Mouse (Mus musculus) adrenal gland, postnatal 14 days (tissue): ENCODE data around the gene Tspan18. TPM values are rescaled to one million over a fixed set of nuclear protein-coding genes. Genes with fewer than 3 reads are reported as not detected.

Experiments
- DNase-seq: peaks from one replicate; pipeline ENCODE4 v3.0.0; 2021; ENCODE audit warnings: mixed read lengths
- total RNA-seq: library from RNA; stranded (reverse); gene quantifications from 2 replicates; pipeline ENCODE4 v1.2.3, GENCODE M21; 2021

The Tspan18 gene
- total RNA-seq, 1 experiment from 2014 or later, result 76.9 TPM

DNA sequence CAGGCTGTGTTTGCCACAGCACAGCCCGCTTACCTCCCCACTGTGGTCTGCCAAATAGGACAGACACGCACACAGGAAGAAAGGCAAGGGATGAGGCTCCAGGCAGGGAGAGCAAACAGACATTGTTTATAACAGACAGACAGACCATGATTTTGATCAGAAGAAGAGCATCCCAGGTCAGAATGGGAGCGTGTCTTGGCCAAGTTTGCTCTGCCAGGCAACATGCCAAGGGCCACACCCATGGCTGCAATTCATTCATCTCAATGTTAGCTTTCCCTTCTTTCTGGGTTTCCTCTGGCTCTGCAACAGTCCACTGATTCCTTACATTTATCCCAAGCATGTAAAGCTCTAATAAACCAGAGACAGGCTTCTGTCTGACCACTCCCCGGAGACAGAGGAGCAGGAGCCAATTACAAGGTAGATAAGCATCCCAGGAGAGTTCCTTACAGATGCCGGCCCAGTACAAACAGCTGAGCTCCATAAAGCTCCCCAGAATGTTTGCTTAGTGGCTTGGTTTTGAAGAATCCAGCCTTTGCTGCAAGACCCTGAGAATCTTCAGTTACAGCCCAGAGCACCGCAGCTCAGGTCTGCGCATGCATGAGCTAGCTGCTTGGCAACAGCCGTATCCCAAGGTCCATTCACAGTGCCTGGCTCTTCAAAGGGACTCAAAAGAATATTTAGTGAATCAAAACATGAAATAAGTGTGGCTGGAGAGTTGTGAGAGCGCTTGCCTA is 5.2 kb upstream of the Tspan18 start:
- peak; percentile 50 for DNase-seq

DNA sequence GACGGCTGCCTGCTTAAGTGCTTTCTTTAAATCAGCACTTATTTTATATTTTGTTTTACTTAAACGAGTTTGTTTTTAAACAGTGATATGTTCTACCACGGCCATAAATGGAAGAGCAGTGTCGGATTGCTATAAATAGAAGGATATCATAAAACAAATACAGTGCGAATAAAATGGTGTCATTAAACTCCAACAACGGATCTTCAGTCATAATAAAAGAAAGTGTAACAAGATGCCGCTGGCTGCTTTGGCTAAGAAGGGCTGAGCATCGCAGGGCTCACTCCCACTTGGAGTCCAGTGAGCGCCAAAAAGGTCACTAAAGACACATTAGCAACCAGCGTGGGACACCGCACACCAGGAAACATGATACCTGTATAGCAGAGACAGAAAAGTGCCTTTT is 1.7 kb upstream of the Tspan18 start:
- DNase-seq, result no peak

DNA sequence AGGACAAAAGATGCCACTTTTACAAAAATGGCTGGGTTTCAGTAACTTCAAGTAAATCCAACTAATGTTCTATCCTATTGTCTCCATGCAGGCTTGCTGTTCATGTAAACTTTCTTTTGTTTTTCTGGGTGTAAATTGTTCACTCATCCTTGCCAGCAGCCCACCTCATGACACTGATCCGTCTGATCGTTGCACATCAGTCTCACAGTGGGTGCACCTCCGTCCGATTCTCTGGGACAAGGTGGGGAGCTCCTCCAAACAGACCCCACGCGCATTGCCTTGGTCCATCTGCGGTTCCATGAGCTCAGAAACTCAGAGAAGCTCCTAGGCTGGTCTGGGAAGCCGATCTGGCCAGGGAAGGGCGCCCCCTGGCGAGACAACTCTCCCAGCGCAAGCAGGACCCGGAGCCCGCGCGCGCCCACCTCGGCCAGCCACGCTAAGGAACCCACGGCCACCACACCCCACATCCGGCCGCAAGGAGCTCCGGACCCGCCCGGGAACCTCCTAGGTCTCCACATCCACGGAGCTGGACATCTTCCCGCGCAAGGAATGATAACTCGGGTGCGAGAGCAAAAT is 976 bp downstream of the Tspan18 start:
- peak; percentile 95 for DNase-seq

DNA sequence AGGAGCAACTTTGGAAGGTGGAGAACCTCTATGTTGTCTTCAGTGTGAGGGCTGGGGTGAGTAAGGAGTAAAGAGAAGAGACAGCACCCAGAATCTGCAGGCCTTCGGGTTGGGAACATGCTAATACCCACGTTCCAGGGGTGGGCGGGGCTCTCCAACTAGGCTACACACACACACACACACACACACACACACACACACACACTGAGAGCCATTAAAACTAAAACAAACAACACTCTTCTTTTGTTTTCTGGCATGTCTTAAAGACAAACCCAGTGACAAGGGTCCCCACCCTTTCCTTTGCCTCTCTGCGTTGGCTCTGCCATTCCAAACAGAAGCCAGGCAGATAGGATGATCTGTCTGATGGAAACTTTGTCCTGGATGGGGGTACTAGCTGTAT is 2.0 kb downstream of the Tspan18 start:
- DNase-seq, result no peak

DNA sequence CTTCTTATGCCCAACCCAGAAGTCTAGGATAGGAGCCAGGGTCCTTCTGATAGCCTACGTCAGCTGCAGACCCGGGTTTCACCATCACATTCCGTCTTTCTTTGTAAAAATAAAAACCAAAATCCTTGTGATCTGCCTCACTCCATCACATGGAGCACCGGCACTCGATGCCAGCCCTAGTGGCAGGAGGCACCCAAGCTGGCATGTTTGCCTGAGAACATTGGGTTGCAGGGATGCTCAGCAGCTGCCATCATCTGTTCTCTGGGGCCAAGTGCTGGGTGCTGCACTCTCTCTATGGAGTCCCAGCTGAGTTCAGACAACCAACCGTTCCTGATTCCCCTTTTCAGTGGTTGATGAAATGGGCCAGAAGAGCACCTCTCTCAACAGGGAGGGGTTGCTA is 3.2 kb downstream of the Tspan18 start:
- DNase-seq, result no peak

DNA sequence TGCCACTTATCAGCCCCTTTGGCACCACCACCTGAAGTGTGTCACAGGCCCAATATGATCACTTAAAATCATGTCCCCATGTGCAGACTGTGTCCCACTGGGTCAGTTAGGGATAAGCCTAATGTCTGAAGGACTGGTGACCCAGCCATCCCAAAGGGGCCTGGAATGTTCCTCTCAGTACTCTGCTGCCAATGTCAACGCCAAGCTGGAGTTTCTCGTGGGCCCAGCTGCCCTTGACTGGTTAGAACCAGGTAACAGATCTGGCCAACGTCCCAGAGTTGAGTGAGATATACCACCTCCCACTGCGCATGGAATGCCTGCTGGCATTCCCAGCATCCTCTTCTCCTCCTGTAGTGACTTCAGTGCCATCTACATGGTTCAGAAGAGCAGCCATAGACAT is 5.2 kb downstream of the Tspan18 start:
- DNase-seq, result peak; percentile 62

DNA sequence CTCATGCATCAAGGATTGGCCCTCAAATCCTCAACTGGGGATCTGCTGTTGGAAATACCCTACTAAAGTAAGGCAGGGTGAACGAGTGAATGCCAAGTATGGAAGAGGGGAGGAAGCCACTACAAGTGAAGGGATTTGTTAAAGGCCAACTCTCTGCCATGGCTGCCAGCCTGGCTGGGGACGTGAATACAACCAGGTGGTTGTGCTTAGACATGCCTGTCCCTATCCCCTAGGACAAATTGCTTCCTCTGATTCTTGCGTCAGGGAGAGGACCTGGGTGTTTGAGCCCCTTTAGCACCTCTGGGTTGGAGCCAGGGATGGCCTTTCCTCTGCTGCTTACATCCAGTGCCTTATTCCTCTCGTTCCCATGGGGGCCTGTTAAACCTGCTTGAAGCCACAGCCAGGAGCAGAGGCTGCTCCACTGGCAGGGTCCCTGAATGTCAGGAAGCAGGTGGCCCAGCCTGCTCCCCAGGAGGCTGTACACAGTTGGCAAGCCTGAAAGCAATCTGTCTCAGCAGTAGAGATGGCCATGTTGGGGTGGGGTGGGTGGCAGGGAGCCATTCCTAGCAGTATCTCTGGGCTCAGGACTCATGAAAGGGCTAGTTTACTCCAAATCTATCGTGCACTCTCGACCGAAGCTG is 6.3 kb downstream of the Tspan18 start:
- peak; percentile 62 for DNase-seq

DNA sequence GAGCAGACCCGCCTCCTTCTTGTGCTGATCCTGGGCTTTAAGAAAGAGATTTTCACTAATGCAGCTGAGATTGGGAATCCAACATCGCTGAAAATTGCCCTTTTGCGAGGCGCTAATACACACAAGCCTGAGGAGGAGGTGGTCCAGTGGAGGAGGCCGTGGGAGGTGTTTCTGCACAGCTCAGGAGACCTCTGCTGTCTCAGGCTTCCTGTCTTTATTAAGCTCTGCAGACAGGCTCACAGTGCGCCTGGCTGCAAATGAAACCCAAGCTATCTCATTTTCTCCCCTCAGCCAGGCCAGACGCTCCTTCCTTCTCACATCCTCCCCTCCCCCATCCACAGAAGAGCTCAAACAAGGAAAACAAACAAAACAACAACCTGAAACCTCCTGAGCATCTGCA is 9.6 kb downstream of the Tspan18 start:
- DNase-seq, result no peak

DNA sequence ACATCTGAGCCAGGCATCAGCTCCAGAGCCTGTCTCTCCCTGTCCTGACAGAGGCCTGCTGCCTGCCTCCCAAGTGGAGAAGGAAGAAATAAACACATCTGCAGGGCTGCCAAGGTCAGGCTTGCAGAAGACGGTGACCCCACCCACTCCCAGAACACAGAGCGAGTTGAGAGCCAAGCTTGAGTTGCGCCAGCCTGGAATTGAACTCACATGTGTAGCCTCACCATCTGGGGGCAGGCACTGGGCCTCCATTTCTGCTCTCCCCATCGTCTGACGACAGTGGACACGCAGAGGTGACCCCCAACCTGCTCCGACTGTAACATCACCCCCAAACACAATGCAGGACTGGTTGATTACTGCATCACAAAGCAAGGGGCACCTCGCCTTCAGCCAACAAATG is 12.4 kb downstream of the Tspan18 start:
- peak; percentile 72 for DNase-seq

DNA sequence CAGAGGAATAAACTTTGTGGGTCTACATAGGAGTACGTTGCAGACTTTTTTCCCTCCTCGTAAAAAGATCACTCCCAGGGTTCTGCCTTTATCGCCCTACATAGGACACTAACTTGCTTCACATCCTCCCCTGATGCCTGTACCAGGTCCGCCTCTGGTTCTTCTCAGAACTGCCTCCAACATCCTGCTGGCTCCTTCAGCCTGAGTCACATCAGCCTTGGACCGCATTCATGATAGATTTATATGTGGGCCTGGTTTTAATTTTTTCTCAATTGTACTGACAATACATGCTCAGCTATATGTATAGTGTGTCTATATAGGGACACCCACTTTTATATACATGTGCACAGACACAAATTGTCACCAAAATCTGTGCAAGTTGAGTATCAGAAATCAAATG is 14.0 kb downstream of the Tspan18 start:
- DNase-seq, result peak; percentile 50

DNA sequence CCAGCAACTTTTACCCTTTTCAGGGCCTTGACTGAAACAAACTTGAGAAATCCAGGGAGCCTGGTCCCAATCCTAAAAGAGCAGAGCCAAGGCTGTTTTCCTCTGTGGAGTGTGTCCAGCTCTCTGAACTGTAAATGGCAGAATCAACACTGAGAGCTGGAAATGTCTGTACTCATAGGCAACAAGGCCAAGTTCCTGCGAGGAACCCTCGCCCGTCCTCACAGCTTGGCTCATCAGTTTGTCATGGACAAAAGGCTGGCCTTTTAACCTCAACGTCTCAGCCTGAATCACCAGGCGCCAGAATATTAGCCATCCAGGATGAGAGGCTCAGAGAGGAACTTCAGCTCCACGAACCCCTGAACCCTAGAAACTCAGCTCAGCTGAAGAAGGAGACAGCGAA is 14.7 kb downstream of the Tspan18 start:
- DNase-seq, result peak; percentile 63

DNA sequence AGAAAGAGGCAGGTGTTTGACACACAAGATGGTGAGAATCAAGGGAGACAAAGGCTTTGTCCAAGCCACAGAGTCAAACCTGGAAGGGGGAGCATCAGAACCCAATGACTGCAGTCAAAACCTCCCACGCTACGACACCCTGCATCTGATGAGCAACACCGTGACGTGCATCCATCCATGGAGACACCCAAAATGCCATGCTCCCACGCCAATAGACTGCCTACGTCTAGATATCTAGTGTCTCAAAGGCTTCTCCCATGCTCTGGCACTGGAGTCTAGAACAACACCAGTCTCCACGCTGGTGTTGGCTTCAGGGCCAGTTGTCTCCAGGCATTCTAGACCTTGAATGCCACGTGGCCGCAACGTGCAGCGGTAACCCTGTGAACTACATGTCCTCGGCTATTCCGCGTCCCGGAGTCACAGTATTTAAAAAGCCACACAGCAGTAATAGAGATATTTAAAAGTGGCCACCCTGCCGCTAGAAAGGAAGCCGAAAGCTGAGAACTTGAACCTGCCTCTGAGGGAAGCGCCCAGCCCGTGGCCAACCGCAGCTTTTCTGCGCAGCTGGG is 15.4 kb downstream of the Tspan18 start:
- DNase-seq, result peak; percentile 58

DNA sequence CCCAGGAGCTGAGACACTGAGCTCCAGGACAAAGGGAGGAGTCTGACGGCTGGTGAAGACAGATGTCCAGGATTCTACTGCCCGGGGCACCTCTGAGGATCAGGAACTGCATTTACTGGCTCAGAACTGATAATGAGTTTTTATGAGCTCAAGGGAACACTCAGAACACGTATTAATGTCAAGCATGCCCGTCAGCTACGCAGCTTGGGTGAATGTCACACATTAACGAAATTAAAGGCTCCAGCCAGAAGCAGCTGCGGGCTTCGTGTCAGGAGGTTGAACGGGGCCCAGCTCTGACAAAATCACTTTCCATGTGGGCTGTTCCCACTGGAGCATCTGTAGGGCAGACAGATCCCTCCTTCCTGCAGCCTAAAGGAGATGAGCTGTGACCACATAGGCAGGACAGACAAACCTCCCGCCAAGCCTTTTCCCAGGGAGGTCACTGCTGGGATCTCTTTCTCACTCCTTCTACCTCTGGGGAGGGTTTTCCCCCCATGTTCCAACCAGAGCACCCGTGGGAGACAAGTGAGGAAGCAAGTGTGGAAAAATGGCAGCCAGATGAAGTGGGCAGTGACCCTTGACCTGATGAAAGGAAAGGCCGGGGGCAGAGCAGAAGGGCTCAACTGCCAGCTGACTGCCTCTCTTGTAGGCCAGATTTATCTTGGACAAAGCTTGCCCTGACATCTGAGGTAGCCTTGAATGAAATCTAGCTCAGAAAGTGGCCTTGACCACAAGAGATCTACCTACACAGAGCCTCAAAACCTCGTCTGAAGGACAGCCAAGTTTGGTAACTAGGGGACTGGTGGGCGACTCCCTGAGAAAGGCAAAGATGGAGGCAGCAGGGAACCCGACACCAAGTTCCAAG is 20.3 kb downstream of the Tspan18 start:
- DNase-seq, result peak; percentile 56

DNA sequence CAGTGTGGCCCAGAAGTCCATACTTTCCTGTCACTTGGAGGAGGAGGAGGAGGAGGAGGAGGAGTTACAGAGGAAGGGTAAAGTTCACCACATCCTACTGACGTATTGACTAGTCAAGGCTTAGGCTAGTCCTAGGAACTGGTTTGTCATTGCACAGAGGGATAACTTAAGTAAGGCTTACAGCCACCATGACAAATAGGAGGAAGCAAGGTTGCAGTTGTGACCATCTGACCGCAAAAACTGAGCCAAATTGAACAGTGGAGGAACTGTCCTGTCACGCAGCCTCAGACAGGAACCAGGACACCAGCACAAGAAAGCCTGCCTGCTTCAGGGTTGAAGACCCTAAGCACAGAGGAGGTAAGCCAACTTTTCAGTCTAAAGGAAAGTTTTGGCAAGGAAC is 21.8 kb downstream of the Tspan18 start:
- no peak for DNase-seq

DNA sequence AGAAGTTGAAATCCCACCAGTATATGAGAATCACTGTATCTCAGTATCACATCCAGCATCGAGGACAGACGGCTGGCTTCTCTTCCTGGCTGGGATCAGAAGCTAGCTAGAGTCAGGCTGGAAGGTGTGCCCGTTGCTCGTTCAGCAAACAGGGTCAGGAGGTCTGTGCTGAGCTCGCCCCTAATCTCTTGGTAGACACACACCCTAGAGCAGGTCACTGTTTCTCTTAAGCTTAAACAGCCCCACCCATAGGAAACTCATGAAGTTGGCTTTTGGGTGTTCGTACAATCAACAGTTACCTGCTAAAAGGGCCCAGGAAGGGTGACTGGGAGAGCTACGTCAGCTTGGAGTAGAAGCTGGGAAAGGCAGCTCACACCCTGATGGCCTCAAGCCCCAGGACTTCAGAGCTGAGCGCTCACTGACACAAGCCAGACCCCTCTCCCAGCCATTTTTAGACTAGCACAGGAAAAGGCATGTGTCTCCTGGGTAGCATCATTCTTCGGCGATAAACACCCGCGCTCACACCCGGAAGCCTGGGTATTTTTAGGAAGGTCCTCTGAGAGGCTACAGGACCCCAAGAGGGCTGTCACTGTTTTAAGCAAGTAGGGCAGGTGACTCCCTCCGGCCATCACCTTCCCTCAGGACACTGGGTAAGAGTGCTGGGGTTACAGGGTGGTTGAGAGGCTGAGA is 24.4 kb downstream of the Tspan18 start:
- no peak for DNase-seq

DNA sequence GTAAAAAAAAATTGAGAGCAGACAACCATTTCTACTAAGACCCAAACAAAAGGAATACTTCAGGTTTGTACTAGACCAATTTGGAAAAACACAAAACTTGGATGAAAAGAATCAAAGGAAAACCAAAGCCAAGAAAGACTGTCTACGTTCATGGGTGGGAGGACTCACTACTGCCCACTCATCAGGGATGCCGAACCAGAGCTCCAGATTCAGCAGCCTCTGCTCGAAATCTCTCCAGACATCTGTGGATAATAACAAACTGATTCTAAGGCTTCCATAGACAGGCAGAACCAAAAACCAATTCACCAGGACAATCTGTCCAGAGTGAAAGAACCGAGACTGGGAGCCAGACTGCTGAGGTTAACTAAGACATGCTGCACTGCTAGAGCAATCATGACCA is 27.4 kb downstream of the Tspan18 start:
- DNase-seq, result no peak

DNA sequence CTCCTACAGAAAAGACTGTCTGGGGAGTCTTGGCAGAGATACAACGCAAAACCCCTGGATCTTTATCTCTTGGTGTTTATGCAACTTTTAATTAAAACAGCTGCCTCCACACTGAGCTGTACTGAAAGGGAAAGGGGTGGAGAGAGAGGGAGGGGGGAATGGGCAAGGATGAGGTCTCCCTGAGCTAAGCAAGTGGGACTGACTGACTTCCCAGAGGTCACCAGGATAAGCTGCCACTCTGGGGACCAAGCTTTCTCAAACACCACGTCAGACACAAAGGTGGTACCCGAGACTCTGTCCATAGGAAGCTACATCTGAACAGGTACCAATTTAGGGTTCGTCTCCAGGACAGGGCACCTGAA is 30.1 kb downstream of the Tspan18 start:
- no peak for DNase-seq

DNA sequence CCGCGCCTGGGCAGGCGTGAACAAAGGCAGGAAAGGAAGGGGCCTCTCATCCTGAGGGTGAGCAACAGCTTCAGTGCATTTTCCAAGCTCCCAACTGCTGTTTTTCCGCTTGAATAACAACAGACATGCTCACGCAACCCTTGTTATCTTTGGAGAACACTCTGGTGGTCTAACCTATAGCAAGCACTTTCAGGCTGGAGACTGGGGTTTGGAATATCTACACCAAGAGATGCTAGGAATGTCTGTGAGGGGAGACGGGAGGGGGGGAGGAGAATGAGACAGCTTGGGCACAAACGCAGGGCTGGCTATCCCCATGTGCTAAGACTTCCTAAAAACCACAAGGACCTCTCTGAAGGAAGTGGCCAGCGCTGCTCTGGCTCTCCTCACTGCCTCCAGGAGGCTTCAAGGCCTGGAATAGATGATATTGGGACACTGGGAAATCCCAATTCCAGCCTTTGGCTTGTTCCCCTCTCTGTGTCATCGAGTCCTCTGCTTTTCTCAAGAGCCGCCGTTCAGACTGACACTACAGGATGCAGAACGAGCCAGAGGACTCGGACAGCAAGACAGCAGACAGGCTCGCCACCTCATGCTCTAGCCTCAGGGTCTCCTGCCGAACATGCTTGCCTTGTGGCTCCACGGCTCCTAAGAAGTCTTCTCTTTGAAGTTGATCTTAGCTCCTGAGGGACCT is 30.6 kb downstream of the Tspan18 start:
- no peak for DNase-seq

DNA sequence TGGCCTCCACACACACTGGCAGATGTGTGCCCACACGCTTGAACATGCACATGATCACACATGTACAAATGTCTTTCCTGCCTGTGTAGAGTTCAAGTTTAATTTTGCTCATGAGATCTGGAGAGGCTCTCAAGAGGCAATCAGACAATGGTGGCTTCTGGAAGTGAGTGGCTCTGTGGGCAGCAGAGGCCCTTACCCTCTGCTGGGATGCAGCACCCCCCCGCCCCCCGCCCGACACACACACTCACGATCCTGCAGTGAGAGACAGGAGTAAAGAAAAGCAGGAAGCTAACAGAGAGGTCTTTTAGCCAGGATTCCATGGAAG is 31.1 kb downstream of the Tspan18 start:
- DNase-seq, result no peak

DNA sequence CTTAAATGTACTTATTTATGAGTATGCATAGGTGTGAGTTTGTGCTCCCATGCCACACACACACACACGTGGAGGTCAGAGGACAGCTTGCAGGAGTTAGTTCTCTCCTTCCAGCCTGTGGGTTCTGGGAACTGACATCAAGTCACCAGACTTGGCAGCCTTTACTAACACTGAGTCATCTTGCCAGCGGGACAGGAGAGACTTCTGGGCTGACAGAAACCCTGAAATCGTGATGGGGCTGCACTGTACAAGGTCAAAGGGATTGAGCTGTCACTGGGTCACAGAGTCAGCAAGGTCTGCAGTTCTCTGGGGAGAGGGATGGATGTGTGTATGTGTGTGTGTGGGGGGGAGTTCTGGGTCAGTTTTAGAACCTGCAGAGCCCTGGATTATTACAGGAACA is 36.6 kb downstream of the Tspan18 start:
- DNase-seq, result peak; percentile 88

DNA sequence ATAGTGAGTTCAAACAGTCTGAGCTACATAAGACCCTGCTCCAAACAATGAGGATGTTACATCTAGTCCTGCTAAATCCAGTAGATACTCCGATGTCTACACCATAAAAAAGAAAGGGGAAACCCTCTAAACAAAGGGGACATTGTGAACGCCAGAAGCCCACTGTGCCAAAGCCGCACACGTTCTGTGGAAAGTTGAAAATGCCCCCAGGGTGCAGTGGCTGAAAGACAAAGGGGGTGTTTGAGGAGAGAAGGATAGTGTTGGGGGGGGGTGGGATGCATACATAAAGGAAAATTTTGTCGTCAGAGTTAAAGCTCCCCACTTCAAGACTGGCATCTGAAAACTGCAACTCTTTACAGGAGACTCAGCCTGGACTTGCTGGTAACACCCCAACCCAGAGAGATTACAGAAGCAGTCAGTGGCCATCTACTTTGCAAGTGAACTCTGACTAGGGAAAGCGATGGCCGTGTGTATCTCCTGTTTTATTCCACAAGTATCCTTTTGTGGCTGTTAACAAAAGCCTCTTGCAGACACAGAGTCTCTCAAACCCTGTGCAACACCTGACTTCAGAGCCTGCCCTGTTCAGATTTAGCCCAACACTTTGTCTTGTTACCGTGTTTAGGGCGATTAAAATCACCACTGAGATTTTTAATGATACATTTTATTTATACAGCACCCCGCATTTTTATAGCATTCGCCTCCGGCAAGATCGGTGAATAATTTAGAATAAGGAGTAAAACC is 42.9 kb downstream of the Tspan18 start:
- DNase-seq, result no peak
